Mouse (Mus musculus) embryonic fibroblast, embryonic 13.5 days (primary cell): ENCODE measurements around the gene Hspa12a.

Experiments used
- CTCF ChIP-seq: IDR thresholded peaks from 2 replicates; pipeline ENCODE4 v1.5.1; 2011; ENCODE audit warnings: mild to moderate bottlenecking, control low read depth, low read length, moderate library complexity, borderline replicate concordance; ENCODE audit not compliant: insufficient read depth
- POLR2A ChIP-seq: IDR thresholded peaks from 2 replicates; pipeline ENCODE4 v1.6.1; 2011; ENCODE audit warnings: low read depth, mild to moderate bottlenecking, control low read depth, low read length, moderate library complexity

- TF ChIP-seq CTCF = no peak
- no peak for TF ChIP-seq POLR2A
These were observed 159.5 kb downstream of the Hspa12a start for GRCm38 (mm10) chr19:58783938-58784337.
